Comparison of ENCODE assay signal across 8 mouse cellular contexts in the genomic region with DNA sequence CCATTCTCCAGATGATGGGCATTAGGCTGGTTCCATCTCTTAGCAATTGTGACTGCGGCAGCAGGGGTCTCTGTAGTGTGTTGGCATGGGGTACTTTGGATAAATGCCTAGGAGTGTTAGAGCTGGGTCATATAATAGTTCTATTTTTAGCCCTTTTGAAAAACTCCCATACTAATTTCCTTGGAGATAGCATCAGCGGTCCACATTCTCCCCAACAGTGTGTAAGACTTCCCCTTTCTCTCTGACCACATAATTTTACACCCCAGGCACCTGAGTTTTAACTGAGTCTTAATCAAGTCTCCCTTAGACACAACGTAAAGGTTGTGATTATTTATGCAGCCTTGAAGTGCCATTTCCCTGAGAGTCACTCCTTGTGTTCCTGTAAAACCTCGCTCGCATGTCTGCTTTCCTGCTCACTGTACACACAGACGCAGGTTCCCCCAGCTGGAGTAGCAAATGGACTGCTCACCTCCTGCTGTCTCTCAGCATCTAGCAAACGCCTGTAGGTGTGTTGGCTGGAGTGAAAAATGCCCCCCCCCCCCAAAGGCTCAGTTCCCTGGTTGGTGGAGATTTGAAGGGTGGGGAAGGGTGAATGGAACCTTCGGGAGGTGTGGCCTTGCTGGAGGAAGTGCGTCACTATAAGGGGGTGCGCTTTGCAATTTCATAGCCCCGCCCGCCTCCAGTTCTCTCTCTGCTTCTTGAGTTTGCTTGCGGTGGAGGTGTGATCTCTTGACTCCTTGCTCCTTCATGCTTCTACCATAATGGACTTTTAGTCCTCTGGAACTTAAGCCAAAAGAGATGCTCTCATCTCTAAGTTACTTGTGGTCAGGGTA.
DNase-seq lines count a peak whose midpoint lies in the region; ATAC-seq and TF ChIP-seq lines count a peak whose summit lies in the region.

No protein-coding gene starts in this region.

- H3K4me2 ChIP-seq in kidney, embryonic 14.5 days (replicated peaks; ENCODE audit: low read depth, low read length) = peak overlapping the region; percentile 1; the same call in 1 of the 2 replicates

- TF ChIP-seq CTCF in small intestine, adult 2 months (IDR thresholded peaks at IDR 0.05; ENCODE audit: extremely low read depth, insufficient read length, insufficient replicate concordance, low read depth, low read length) = no peak

- H3K9me3 ChIP-seq in kidney, embryonic 14.5 days (ENCODE audit: control insufficient read depth, low read length) = no peaks in the 10 kb centered on the region

- WGBS in kidney, embryonic 14.5 days = 57% methylated on average over 13 of the region's 13 CpGs
- WGBS in small intestine, adult 2 months = 59% methylated on average over 13 of the region's 13 CpGs

- 0 out of 2 replicates have a peak, but pooled peaks cover 3% of the 10 kb centered on the region for H3K4me1 ChIP-seq in kidney, embryonic 14.5 days (ENCODE audit: control insufficient read depth, insufficient read depth, low read length)
- H3K4me1 ChIP-seq in small intestine, adult 2 months (ENCODE audit: control insufficient read depth, insufficient read depth, insufficient read length, low read length) = peaks cover 6% of the 10 kb centered on the region

- no peak overlapping the region for H3K9ac ChIP-seq in kidney, embryonic 14.5 days (ENCODE audit: low read depth, low read length)

- TF ChIP-seq POLR2A in small intestine, adult 2 months (IDR thresholded peaks at IDR 0.05; ENCODE audit: low read depth, low read length) = no peak

- no peak overlapping the region for H3K4me3 ChIP-seq in kidney, embryonic 14.5 days (ENCODE audit: low read length)
- peak overlapping the region; percentile 44 for H3K4me3 ChIP-seq in small intestine, adult 2 months (ENCODE audit: low read depth, low read length)

- peak; percentile 64 for ATAC-seq in kidney, embryonic 14.5 days (ENCODE audit: low FRiP score, low TSS enrichment)

- no peaks in the 10 kb centered on the region for H3K27me3 ChIP-seq in kidney, embryonic 14.5 days (ENCODE audit: control insufficient read depth, insufficient read depth, low read length)
- no peaks in the 10 kb centered on the region for H3K27me3 ChIP-seq in small intestine, adult 2 months (ENCODE audit: control insufficient read depth, insufficient read depth, low read length)

- no peak for DNase-seq in kidney, postnatal 10 days
- DNase-seq in ES-CJ7 (ENCODE audit: low read depth, low spot score) = peak; percentile 66
- peak; percentile 77 for DNase-seq in cerebellum, adult 11 months
- DNase-seq in kidney, postnatal 14 days = peak; percentile 24
- no peak for DNase-seq in right cerebral cortex, adult 18-20 months
- DNase-seq in retina, postnatal 1 day = no peak

- H3K27ac ChIP-seq in kidney, embryonic 14.5 days (ENCODE audit: low read depth, low read length) = no peak overlapping the region; the same call in 1 of the 2 replicates
- no peak overlapping the region for H3K27ac ChIP-seq in small intestine, adult 2 months (ENCODE audit: insufficient read depth, low read depth, low read length)

- no peaks in the 10 kb centered on the region for H3K36me3 ChIP-seq in kidney, embryonic 14.5 days (ENCODE audit: control insufficient read depth, insufficient read depth, low read length)
- H3K36me3 ChIP-seq in small intestine, adult 2 months (ENCODE audit: control insufficient read depth, insufficient read depth, low read length) = no peaks in the 10 kb centered on the region

Comparison
In these comparisons a context has a peak if more than half of its experiments do, and no peak if none do; other contexts are left out.
1. DNase-seq: peak in ES-CJ7 (single experiment), cerebellum, adult 11 months (single experiment) and kidney, postnatal 14 days (single experiment); none in kidney, postnatal 10 days (single experiment), right cerebral cortex, adult 18-20 months (single experiment) and retina, postnatal 1 day (single experiment).